Mouse (Mus musculus): ENCODE data around the gene Mpzl2. TPM values are rescaled to one million over a fixed set of nuclear protein-coding genes. Genes with fewer than 3 reads are reported as not detected.

Gene Mpzl2
- polyA plus RNA-seq, 1 experiment from 2014 or later: 22.2 TPM

DNA sequence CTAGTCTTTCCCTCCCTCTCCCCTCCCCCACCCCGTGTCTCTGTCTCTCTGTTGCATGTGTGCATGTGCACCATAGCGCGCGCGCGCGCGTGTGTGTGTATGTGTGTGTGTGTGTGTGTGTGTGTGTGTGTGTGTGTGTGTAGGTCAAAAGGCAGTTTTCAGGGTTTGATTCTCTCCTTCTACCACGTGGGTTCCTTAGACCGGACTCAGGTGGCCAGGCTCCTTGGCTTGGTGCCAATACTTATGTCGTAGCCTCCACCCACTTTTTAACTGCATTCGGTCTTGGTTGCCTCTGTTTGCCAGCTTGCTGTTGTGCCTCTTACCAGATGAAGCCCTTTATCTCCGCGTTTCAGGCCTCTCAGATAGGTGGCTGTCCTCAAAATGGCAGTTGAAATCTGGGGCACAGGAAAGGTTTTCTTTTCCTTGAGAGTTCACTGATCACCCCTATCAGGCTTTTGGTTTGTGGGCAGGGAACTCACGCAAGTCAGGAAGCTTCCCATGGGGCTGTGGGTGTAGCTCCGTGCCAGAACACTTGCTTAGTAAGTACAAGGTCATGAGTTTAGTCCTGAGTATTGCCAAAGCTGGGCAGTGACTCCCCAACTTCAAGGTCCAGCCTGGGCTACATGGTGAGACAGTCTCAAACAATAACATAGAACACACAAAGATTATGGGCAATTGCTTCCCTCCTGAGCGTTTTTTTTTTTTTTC is 1.7 kb downstream of the Mpzl2 start:
- H3K27me3 ChIP-seq (ENCODE audit: control insufficient read depth, insufficient read depth, low read length): peaks cover 40% of the 10 kb centered on the region
- H3K27ac ChIP-seq (ENCODE audit: low read depth, low read length): peak overlapping the region; percentile 70; the same call in 1 of the 2 replicates
- H3K36me3 ChIP-seq (ENCODE audit: control insufficient read depth, insufficient read depth, low read length): 0 out of 2 replicates have a peak, but pooled peaks cover 2% of the 10 kb centered on the region
- ATAC-seq (ENCODE audit: low FRiP score, low TSS enrichment): no peak
- peaks cover 17% of the 10 kb centered on the region; the same call in 1 of the 2 replicates for H3K4me1 ChIP-seq (ENCODE audit: control insufficient read depth, insufficient read depth, low read length)
- peak overlapping the region; percentile 2; the same call in 1 of the 2 replicates for H3K4me3 ChIP-seq (ENCODE audit: low read length)
- H3K4me2 ChIP-seq (replicated peaks; ENCODE audit: low read depth, low read length): peak overlapping the region; percentile 31
- no peak overlapping the region; the same call in 1 of the 2 replicates for H3K9ac ChIP-seq (ENCODE audit: low read depth, low read length)
- WGBS: 36% methylated on average over 17 of the region's 17 CpGs
- no peaks in the 10 kb centered on the region for H3K9me3 ChIP-seq (ENCODE audit: control insufficient read depth, low read length)

DNA sequence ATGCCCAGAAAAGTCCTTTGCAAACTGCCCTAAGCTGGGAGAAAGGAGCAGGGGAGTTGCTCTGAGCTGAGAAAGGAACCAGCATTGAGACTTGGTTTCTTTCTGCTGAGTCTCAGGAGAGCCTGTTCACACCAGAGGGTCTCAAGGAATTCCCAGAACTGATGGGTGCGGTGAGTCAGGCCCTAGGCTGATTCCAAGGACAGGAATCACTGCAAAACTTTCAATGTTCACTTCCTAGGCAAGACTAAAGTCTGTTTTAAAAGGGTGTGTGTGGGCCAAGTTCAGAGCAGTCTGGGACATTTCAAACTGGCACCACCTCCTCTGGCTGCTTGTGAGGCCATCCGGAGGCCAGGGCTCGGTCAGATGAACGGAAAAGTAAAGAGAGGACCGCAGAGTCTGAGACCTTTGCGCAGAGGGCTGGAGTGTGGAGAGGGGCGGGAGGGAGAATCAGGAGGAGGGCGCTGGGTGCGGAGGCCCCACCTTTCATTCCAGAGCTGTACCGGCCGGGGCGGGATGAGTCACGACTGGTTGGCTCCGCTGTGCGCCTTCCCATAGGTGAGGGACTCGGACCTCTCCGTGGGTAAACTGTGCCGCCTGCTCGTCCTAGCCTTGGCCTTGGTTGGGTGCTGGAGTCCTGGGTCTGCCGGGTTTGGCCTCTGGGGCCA is 2.6 kb downstream of the Mpzl2 start:
- peaks cover 17% of the 10 kb centered on the region; the same call in 1 of the 2 replicates for H3K4me1 ChIP-seq (ENCODE audit: control insufficient read depth, insufficient read depth, low read length)
- H3K27me3 ChIP-seq (ENCODE audit: control insufficient read depth, insufficient read depth, low read length): peaks cover 40% of the 10 kb centered on the region
- peak; percentile 86 for ATAC-seq (ENCODE audit: low FRiP score, low TSS enrichment)
- peak overlapping the region; percentile 78; the same call in 1 of the 2 replicates for H3K27ac ChIP-seq (ENCODE audit: low read depth, low read length)
- H3K9me3 ChIP-seq (ENCODE audit: control insufficient read depth, low read length): no peaks in the 10 kb centered on the region
- H3K4me2 ChIP-seq (replicated peaks; ENCODE audit: low read depth, low read length): peak overlapping the region; percentile 46
- 2% methylated on average over 20 of the region's 20 CpGs for WGBS
- peak overlapping the region; percentile 52 for H3K9ac ChIP-seq (ENCODE audit: low read depth, low read length)
- peak overlapping the region; percentile 38 for H3K4me3 ChIP-seq (ENCODE audit: low read length)
- 0 out of 2 replicates have a peak, but pooled peaks cover 2% of the 10 kb centered on the region for H3K36me3 ChIP-seq (ENCODE audit: control insufficient read depth, insufficient read depth, low read length)

DNA sequence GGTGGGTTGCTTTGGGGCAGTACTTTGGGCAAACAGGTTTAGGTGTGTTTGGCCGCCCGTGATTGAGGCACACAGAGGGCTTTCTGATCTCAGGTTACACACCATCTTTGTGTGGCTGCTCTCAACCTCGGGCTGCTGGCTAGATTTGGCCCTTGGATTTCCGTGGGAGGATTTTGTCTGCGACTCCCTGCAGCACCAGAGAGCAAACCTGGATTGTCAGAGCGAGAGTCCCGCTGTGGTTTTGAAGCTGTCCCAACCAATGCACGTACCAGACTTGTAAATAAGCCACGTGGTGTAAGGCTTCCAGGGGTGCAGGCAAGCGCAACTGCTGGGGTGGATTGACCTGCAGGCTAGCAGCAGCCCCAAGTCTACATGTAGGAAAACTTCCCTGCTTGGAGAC is 3.3 kb downstream of the Mpzl2 start:
- Histone ChIP-seq H3K27ac (ENCODE audit: low read depth, low read length) (peak overlapping the region; percentile 78; the same call in 1 of the 2 replicates), H3K4me2 (replicated peaks; ENCODE audit: low read depth, low read length) (peak overlapping the region; percentile 46), H3K4me1 (ENCODE audit: control insufficient read depth, insufficient read depth, low read length) (peaks cover 17% of the 10 kb centered on the region; the same call in 1 of the 2 replicates), H3K36me3 (ENCODE audit: control insufficient read depth, insufficient read depth, low read length) (0 out of 2 replicates have a peak, but pooled peaks cover 2% of the 10 kb centered on the region), H3K9me3 (ENCODE audit: control insufficient read depth, low read length) (no peaks in the 10 kb centered on the region), H3K4me3 (ENCODE audit: low read length) (peak overlapping the region; percentile 38), H3K27me3 (ENCODE audit: control insufficient read depth, insufficient read depth, low read length) (peaks cover 40% of the 10 kb centered on the region), H3K9ac (ENCODE audit: low read depth, low read length) (peak overlapping the region; percentile 52)
- ATAC-seq (ENCODE audit: low FRiP score, low TSS enrichment): 0 out of 2 replicates have a peak, but pooled peaks have one; percentile 22
- WGBS: under 1% methylated on average over 10 of the region's 10 CpGs

DNA sequence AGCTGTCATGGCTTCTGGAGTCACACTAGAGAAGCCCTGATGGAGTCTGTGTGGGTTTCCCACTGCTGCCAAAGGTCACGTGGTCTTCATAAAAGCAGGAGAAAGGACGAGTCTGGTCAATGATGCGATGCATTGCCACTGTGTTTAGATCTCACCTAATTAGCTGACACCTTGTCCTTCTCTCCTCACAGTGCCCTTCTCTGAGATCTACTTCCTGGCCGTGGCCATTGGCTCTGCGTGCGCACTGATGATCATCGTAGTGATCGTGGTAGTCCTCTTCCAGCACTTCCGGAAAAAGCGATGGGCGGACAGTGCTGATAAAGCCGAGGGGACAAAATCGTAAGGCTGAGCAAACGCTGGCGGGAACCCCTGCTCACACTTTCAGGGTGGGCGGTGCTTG is 7.4 kb downstream of the Mpzl2 start:
- 83% methylated on average over 16 of the region's 16 CpGs for WGBS
- Histone ChIP-seq H3K4me1 (ENCODE audit: control insufficient read depth, insufficient read depth, low read length) (peaks cover 9% of the 10 kb centered on the region; the same call in 1 of the 2 replicates), H3K9ac (ENCODE audit: low read depth, low read length) (no peak overlapping the region), H3K4me3 (ENCODE audit: low read length) (no peak overlapping the region), H3K27me3 (ENCODE audit: control insufficient read depth, insufficient read depth, low read length) (peaks cover 13% of the 10 kb centered on the region; the same call in 1 of the 2 replicates), H3K27ac (ENCODE audit: low read depth, low read length) (no peak overlapping the region), H3K9me3 (ENCODE audit: control insufficient read depth, low read length) (no peaks in the 10 kb centered on the region), H3K4me2 (replicated peaks; ENCODE audit: low read depth, low read length) (no peak overlapping the region), H3K36me3 (ENCODE audit: control insufficient read depth, insufficient read depth, low read length) (0 out of 2 replicates have a peak, but pooled peaks cover 2% of the 10 kb centered on the region)
- ATAC-seq (ENCODE audit: low FRiP score, low TSS enrichment): no peak

DNA sequence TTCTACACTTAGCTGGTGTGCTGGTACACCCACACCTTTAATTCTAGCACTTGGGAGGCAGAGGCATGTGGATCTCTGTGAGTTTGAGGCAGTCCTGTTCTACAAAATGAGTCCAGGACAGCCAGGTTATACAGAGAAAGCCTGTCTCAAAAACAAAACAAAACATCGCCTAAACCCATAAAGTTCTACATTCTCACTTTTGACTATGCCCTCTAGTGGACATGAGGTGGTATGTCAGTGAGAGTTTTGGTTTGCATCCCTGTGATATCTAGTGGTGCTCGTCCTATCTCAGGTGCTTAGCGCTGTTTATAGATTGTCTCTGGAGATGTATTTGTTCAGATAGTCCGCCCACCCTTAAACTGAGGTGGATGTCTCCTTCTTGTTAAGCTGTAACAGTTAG is 8.9 kb downstream of the Mpzl2 start:
- Histone ChIP-seq H3K4me3 (ENCODE audit: low read length) (no peak overlapping the region), H3K4me2 (replicated peaks; ENCODE audit: low read depth, low read length) (no peak overlapping the region), H3K36me3 (ENCODE audit: control insufficient read depth, insufficient read depth, low read length) (0 out of 2 replicates have a peak, but pooled peaks cover 2% of the 10 kb centered on the region), H3K4me1 (ENCODE audit: control insufficient read depth, insufficient read depth, low read length) (no peaks in the 10 kb centered on the region; the same call in 1 of the 2 replicates), H3K27me3 (ENCODE audit: control insufficient read depth, insufficient read depth, low read length) (peaks cover 5% of the 10 kb centered on the region; the same call in 1 of the 2 replicates), H3K9ac (ENCODE audit: low read depth, low read length) (no peak overlapping the region), H3K27ac (ENCODE audit: low read depth, low read length) (no peak overlapping the region), H3K9me3 (ENCODE audit: control insufficient read depth, low read length) (no peaks in the 10 kb centered on the region)
- ATAC-seq (ENCODE audit: low FRiP score, low TSS enrichment): no peak
- 31% methylated on average over 4 of the region's 4 CpGs for WGBS

DNA sequence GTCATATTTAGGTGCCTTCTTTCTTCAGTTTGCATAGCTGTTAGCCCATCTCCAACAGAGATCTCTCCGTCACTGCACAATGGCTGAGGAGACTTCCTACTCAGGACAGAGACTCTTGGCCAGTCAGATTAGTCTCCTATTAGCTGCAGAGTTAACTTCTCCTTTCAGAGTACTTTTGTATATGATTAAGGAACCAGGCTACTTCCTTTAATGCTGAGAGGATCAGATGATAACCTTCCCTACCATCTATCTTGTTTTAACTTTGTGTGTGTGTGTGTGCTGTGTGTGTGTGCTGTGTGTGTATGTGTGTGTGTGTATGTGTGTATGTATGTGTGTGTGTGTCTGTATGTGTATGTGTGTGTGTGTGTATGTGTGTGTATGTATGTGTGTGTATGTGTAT is 10.1 kb downstream of the Mpzl2 start:
- H3K9me3 ChIP-seq (ENCODE audit: control insufficient read depth, low read length): no peaks in the 10 kb centered on the region
- no peak overlapping the region for H3K27ac ChIP-seq (ENCODE audit: low read depth, low read length)
- H3K27me3 ChIP-seq (ENCODE audit: control insufficient read depth, insufficient read depth, low read length): no peaks in the 10 kb centered on the region
- WGBS: 92% methylated on average over 1 of the region's 1 CpGs
- H3K9ac ChIP-seq (ENCODE audit: low read depth, low read length): no peak overlapping the region
- 0 out of 2 replicates have a peak, but pooled peaks cover 3% of the 10 kb centered on the region for H3K4me1 ChIP-seq (ENCODE audit: control insufficient read depth, insufficient read depth, low read length)
- no peak overlapping the region for H3K4me2 ChIP-seq (replicated peaks; ENCODE audit: low read depth, low read length)
- H3K36me3 ChIP-seq (ENCODE audit: control insufficient read depth, insufficient read depth, low read length): 0 out of 2 replicates have a peak, but pooled peaks cover 2% of the 10 kb centered on the region
- ATAC-seq (ENCODE audit: low FRiP score, low TSS enrichment): no peak
- no peak overlapping the region for H3K4me3 ChIP-seq (ENCODE audit: low read length)

DNA sequence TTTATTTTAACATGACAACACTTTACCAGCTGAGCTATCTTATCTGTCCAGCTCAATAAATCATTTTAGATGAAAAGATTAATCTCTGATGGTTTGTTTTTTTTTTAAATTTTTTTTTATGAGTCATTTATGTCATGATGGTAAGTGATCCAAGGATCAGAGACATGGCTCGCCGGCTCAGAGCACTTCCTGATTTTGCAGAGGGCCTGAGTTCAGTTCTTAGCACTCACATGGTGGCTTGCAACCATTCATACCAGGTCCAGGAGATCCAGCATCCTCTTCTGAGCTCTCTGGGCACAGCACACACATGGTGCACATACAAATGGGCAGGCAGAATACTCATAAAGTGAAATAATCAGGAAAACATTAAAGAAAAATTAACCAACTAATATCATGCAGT is 10.7 kb downstream of the Mpzl2 start:
- no peak for ATAC-seq (ENCODE audit: low FRiP score, low TSS enrichment)

DNA sequence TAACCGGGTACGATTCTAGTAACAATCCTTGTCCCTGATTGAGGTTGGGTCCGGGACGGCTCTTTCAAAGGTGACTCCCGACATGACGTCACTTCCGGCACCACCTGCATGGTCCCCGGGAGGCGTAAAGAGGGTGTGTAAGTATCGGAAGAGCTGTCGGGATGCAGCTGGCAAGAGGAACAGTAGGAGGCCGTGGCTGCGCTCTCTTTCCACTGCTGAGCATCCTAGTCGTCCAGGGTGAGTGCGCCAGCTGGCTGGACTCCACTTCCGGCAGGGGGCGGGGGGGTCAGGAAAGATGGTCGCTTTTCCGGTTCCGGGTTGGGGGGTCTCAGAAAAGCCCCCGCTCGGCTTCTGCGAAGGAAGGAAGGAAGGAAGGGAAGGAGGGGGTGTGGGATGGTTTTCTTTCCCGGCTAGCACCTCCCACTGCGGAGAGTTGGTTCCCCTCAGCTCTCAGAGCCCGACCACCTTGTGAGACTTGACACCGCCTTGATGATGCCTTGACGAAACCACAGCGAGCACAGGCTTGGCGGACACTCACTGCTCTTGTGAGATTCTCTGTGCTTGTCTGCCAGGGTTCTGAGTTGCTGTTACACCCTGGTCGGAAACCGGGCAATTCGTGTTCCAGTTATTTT is 15.6 kb downstream of the Mpzl2 start, which contains the start of gene Mpzl3:
TSS of gene Mpzl3 (plus strand) at position 105 of the 632 bp plus-strand sequence.
- peak; percentile 96 for ATAC-seq (ENCODE audit: low FRiP score, low TSS enrichment)

More for the DNA sequence above, 10.7 kb downstream of the Mpzl2 start:
- 82% methylated on average over 2 of the region's 2 CpGs for WGBS
- Histone ChIP-seq H3K27me3 (ENCODE audit: control insufficient read depth, insufficient read depth, low read length) (no peaks in the 10 kb centered on the region), H3K4me3 (ENCODE audit: low read length) (no peak overlapping the region), H3K9ac (ENCODE audit: low read depth, low read length) (no peak overlapping the region), H3K36me3 (ENCODE audit: control insufficient read depth, insufficient read depth, low read length) (no peaks in the 10 kb centered on the region), H3K4me1 (ENCODE audit: control insufficient read depth, insufficient read depth, low read length) (0 out of 2 replicates have a peak, but pooled peaks cover 3% of the 10 kb centered on the region), H3K9me3 (ENCODE audit: control insufficient read depth, low read length) (no peaks in the 10 kb centered on the region), H3K4me2 (replicated peaks; ENCODE audit: low read depth, low read length) (no peak overlapping the region), H3K27ac (ENCODE audit: low read depth, low read length) (no peak overlapping the region)

More for the DNA sequence above, 15.6 kb downstream of the Mpzl2 start, which contains the start of gene Mpzl3:
- Histone ChIP-seq H3K4me3 (ENCODE audit: low read length) (peak within 1 kb of the TSS; percentile 65), H3K9me3 (ENCODE audit: control insufficient read depth, low read length) (no peaks in the 10 kb centered on the region), H3K9ac (ENCODE audit: low read depth, low read length) (peak within 1 kb of the TSS; percentile 61), H3K36me3 (ENCODE audit: control insufficient read depth, insufficient read depth, low read length) (no peaks in the 10 kb centered on the region), H3K4me2 (replicated peaks; ENCODE audit: low read depth, low read length) (peak within 1 kb of the TSS; percentile 52), H3K4me1 (ENCODE audit: control insufficient read depth, insufficient read depth, low read length) (0 out of 2 replicates have a peak, but pooled peaks cover 3% of the 10 kb centered on the region), H3K27ac (ENCODE audit: low read depth, low read length) (peak within 1 kb of the TSS; percentile 98), H3K27me3 (ENCODE audit: control insufficient read depth, insufficient read depth, low read length) (no peaks in the 10 kb centered on the region)
- 1% methylated on average over 33 of the region's 33 CpGs for WGBS

All from kidney, embryonic 14.5 days (tissue).